Mouse (Mus musculus): ENCODE data around the gene Tec.

Tec gene

GRCm38 (mm10) chr5:72735763-72736162 lies 132.5 kb downstream of the Tec start:
- DNase-seq (ENCODE audit: low spot score): no peak

GRCm38 (mm10) chr5:72732885-72733284 lies 135.4 kb downstream of the Tec start:
- no peak for DNase-seq (ENCODE audit: low spot score)

- DNase-seq (ENCODE audit: low spot score): no peak
These were observed 142.9 kb downstream of the Tec start for GRCm38 (mm10) chr5:72725404-72725803.

GRCm38 (mm10) chr5:72723429-72723828 lies 144.9 kb downstream of the Tec start:
- DNase-seq (ENCODE audit: low spot score): no peak

GRCm38 (mm10) chr5:72720587-72720986 lies 147.7 kb downstream of the Tec start:
- DNase-seq (ENCODE audit: low spot score): peak; percentile 26

- DNase-seq (ENCODE audit: low spot score): peak; percentile 63
These were observed 157.6 kb downstream of the Tec start for GRCm38 (mm10) chr5:72710572-72711278.

GRCm38 (mm10) chr5:72709976-72710375 lies 158.3 kb downstream of the Tec start:
- no peak for DNase-seq (ENCODE audit: low spot score)

- DNase-seq (ENCODE audit: low spot score): no peak
These were observed 158.8 kb downstream of the Tec start for GRCm38 (mm10) chr5:72709451-72709850.

- no peak for DNase-seq (ENCODE audit: low spot score)
These were observed 161.6 kb downstream of the Tec start for GRCm38 (mm10) chr5:72706722-72707121.

GRCm38 (mm10) chr5:72706095-72706494 lies 162.2 kb downstream of the Tec start:
- DNase-seq (ENCODE audit: low spot score): no peak

All from T-cell, adult 2 months (primary cell).